Mouse (Mus musculus) liver, adult 2 months (tissue): ENCODE measurements at regions not wholly inside any gene's neighbourhood (a gene's known extent, or its start where the extent isn't known, plus 50 kb on each side); places are given as distances from the start of the nearest gene placed in this dataset.

ENCODE experiments used
- DNase-seq: peaks from one replicate; pipeline ENCODE4 v3.0.0-alpha.2; 2011; ENCODE audit warnings: low read depth, low spot score; ENCODE audit errors: extremely low read depth
- H3K27ac ChIP-seq: fragments of 200-500 bp; replicated peaks from 2 replicates; pipeline ENCODE4 v1.5.1; 2012; ENCODE audit warnings: low read depth, mild to moderate bottlenecking, control low read depth, inconsistent platforms, low read length; ENCODE audit not compliant: insufficient read depth
- H3K27me3 ChIP-seq: fragments of 200-500 bp; 2 replicates; pipeline ENCODE4 v1.6.1; 2012; ENCODE audit warnings: mild to moderate bottlenecking, moderate library complexity, low read length, inconsistent platforms; ENCODE audit not compliant: control insufficient read depth, insufficient read depth
- H3K36me3 ChIP-seq: fragments of 200-500 bp; 2 replicates; pipeline ENCODE4 v1.6.1; 2012; ENCODE audit warnings: low read length, inconsistent platforms; ENCODE audit not compliant: control insufficient read depth, insufficient read depth
- H3K4me1 ChIP-seq: fragments of 200-500 bp; 2 replicates; pipeline ENCODE4 v1.6.1; 2011; ENCODE audit warnings: low read length; ENCODE audit not compliant: control insufficient read depth, insufficient read depth
- H3K4me3 ChIP-seq: fragments of 200-500 bp; 2 replicates; pipeline ENCODE4 v1.5.1; 2011; ENCODE audit warnings: low read depth, mild to moderate bottlenecking, control low read depth, low read length, moderate library complexity; ENCODE audit not compliant: insufficient read depth
- H3K79me2 ChIP-seq: fragments of 200-500 bp; 2 replicates; pipeline ENCODE4 v1.6.1; 2012; ENCODE audit warnings: inconsistent platforms, mild to moderate bottlenecking, low read length, moderate library complexity; ENCODE audit not compliant: control insufficient read depth, insufficient read depth
- H3K9ac ChIP-seq: fragments of 200-500 bp; 2 replicates; pipeline ENCODE4 v1.6.1; 2012; ENCODE audit warnings: low read depth, mild to moderate bottlenecking, control low read depth, inconsistent platforms, low read length
- CTCF ChIP-seq: fragments of 200-500 bp; IDR thresholded peaks from 2 replicates; pipeline ENCODE4 v1.5.1; 2011; ENCODE audit warnings: low read depth, low read length, control low read depth
- POLR2A ChIP-seq: fragments of 200-500 bp; IDR thresholded peaks from 2 replicates; pipeline ENCODE4 v1.6.1; 2011; ENCODE audit warnings: low read length, control low read depth; ENCODE audit not compliant: insufficient read depth; ENCODE audit errors: extremely low read depth
- WGBS: fragments of 180-500 bp; shearing (Covaris S2); methylation state at CpG from one replicate; pipeline ENCODE4 v1.1.7; 2018; 5-methylcytosine and 5-hydroxymethylcytosine counted together

- H3K4me3 ChIP-seq, result no peak overlapping the region
- no peak overlapping the region for H3K9ac ChIP-seq
- WGBS, result 68% methylated on average over 12 of the region's 12 CpGs
- no peaks in the 10 kb centered on the region for H3K4me1 ChIP-seq
- H3K36me3 ChIP-seq, result no peaks in the 10 kb centered on the region
- no peak for DNase-seq
- no peak overlapping the region for H3K27ac ChIP-seq
- H3K79me2 ChIP-seq, result no peaks in the 10 kb centered on the region
- no peaks in the 10 kb centered on the region for H3K27me3 ChIP-seq
- TF ChIP-seq CTCF, result no peak
- TF ChIP-seq POLR2A, result no peak
These were observed 298.4 kb downstream of the Vrk1 start for GRCm38 (mm10) chr12:106308291-106308955.

GRCm38 (mm10) chr12:106308956-106309610 is 299.1 kb downstream of the Vrk1 start:
- H3K36me3 ChIP-seq, result no peaks in the 10 kb centered on the region
- no peak overlapping the region for H3K4me3 ChIP-seq
- H3K79me2 ChIP-seq, result no peaks in the 10 kb centered on the region
- no peak for TF ChIP-seq CTCF
- TF ChIP-seq POLR2A, result no peak
- H3K27ac ChIP-seq, result no peak overlapping the region
- no peak overlapping the region for H3K9ac ChIP-seq
- 79% methylated on average over 25 of the region's 25 CpGs for WGBS
- H3K27me3 ChIP-seq, result no peaks in the 10 kb centered on the region
- no peak for DNase-seq
- H3K4me1 ChIP-seq, result no peaks in the 10 kb centered on the region

GRCm38 (mm10) chr12:106310171-106310570 is 300.1 kb downstream of the Vrk1 start:
- WGBS, result 48% methylated on average over 6 of the region's 6 CpGs
- H3K79me2 ChIP-seq, result no peaks in the 10 kb centered on the region
- no peak overlapping the region for H3K9ac ChIP-seq
- no peaks in the 10 kb centered on the region for H3K4me1 ChIP-seq
- H3K27me3 ChIP-seq, result no peaks in the 10 kb centered on the region
- DNase-seq, result no peak
- H3K36me3 ChIP-seq, result no peaks in the 10 kb centered on the region
- no peak for TF ChIP-seq CTCF
- TF ChIP-seq POLR2A, result no peak
- H3K4me3 ChIP-seq, result no peak overlapping the region
- no peak overlapping the region for H3K27ac ChIP-seq

GRCm38 (mm10) chr12:106310585-106311319 is 300.7 kb downstream of the Vrk1 start:
- 2% methylated on average over 34 of the region's 34 CpGs for whole genome bisulfite sequencing
- no peaks in the 10 kb centered on the region for H3K79me2 ChIP-seq
- no peaks in the 10 kb centered on the region for H3K27me3 ChIP-seq
- DNase-seq, result no peak
- no peaks in the 10 kb centered on the region for H3K4me1 ChIP-seq
- no peaks in the 10 kb centered on the region for H3K36me3 ChIP-seq
- no peak overlapping the region for H3K9ac ChIP-seq
- no peak overlapping the region for H3K4me3 ChIP-seq
- H3K27ac ChIP-seq, result no peak overlapping the region
- no peak for TF ChIP-seq CTCF
- no peak for TF ChIP-seq POLR2A

GRCm38 (mm10) chr12:106311320-106311825 is 301.3 kb downstream of the Vrk1 start:
- H3K9ac ChIP-seq, result no peak overlapping the region
- H3K4me3 ChIP-seq, result no peak overlapping the region

More at GRCm38 (mm10) chr12:106311320-106311825, 301.3 kb downstream of the Vrk1 start:
- WGBS, result 50% methylated on average over 7 of the region's 7 CpGs
- Histone ChIP-seq H3K27ac (no peak overlapping the region), H3K4me1 (no peaks in the 10 kb centered on the region), H3K79me2 (no peaks in the 10 kb centered on the region), H3K27me3 (no peaks in the 10 kb centered on the region), H3K36me3 (no peaks in the 10 kb centered on the region)
- DNase-seq, result no peak
- TF ChIP-seq CTCF (no peak), POLR2A (no peak)
